Mouse (Mus musculus): ENCODE data around the gene Pik3cd. TPM values are rescaled to one million over a fixed set of nuclear protein-coding genes. Genes with fewer than 3 reads are reported as not detected.

Gene Pik3cd
- polyA plus RNA-seq, 1 experiment from 2014 or later, result 4.8 TPM

- Histone ChIP-seq H3K4me2 (ENCODE audit: low read depth, low read length) (no peak overlapping the region), H3K27ac (ENCODE audit: low read length) (no peak overlapping the region), H3K36me3 (ENCODE audit: control insufficient read depth, insufficient read depth, low read length) (no peaks in the 10 kb centered on the region), H3K4me1 (ENCODE audit: control insufficient read depth, insufficient read depth, low read length) (peaks cover 12% of the 10 kb centered on the region), H3K4me3 (ENCODE audit: low read length) (no peak overlapping the region), H3K27me3 (replicated peaks; ENCODE audit: control insufficient read depth, insufficient read depth, low read length) (no peaks in the 10 kb centered on the region), H3K9ac (ENCODE audit: low read depth, low read length) (no peak overlapping the region), H3K9me3 (ENCODE audit: control insufficient read depth, low read length) (no peaks in the 10 kb centered on the region)
- 81% methylated on average over 4 of the region's 4 CpGs for WGBS
- no peak for ATAC-seq
Observed at GRCm38 (mm10) chr4:149600130-149600529, 102.2 kb downstream of the Pik3cd start.

GRCm38 (mm10) chr4:149599549-149599948 is 102.8 kb downstream of the Pik3cd start:
- H3K9me3 ChIP-seq (ENCODE audit: control insufficient read depth, low read length), result no peaks in the 10 kb centered on the region
- no peaks in the 10 kb centered on the region for H3K27me3 ChIP-seq (replicated peaks; ENCODE audit: control insufficient read depth, insufficient read depth, low read length)
- peaks cover 12% of the 10 kb centered on the region for H3K4me1 ChIP-seq (ENCODE audit: control insufficient read depth, insufficient read depth, low read length)
- H3K9ac ChIP-seq (ENCODE audit: low read depth, low read length), result no peak overlapping the region
- H3K4me2 ChIP-seq (ENCODE audit: low read depth, low read length), result no peak overlapping the region
- no peak overlapping the region for H3K4me3 ChIP-seq (ENCODE audit: low read length)
- no peak for ATAC-seq
- WGBS, result 91% methylated on average over 6 of the region's 6 CpGs
- H3K36me3 ChIP-seq (ENCODE audit: control insufficient read depth, insufficient read depth, low read length), result no peaks in the 10 kb centered on the region
- no peak overlapping the region for H3K27ac ChIP-seq (ENCODE audit: low read length)

Small RNAs within 50 kb of the gene (microRNA-seq; reads per million reads assigned to microRNA genes)
- not detected for gene Mir7023

Other genes starting within 250 kb of the Pik3cd start
- 1.9 and 2.2 TPM in 2 replicates for gene Rbp7, start 247.6 kb downstream of the Pik3cd start, polyA plus RNA-seq (2015; fragmentation: Nextera tagmentation; extraction: Ambion mirVana)
- 0.38 and 0.55 TPM in 2 replicates for gene Tmem274, start 225.2 kb downstream of the Pik3cd start, polyA plus RNA-seq (2015; fragmentation: Nextera tagmentation; extraction: Ambion mirVana)
- gene Nmnat1, start 217.4 kb downstream of the Pik3cd start, polyA plus RNA-seq (2015; fragmentation: Nextera tagmentation; extraction: Ambion mirVana), result 14.7 and 15.2 TPM in 2 replicates
- gene Lzic, start 217.3 kb downstream of the Pik3cd start, polyA plus RNA-seq (2015; fragmentation: Nextera tagmentation; extraction: Ambion mirVana), result 38.2 and 41.4 TPM in 2 replicates
- gene Ctnnbip1, start 184.3 kb downstream of the Pik3cd start, polyA plus RNA-seq (2015; fragmentation: Nextera tagmentation; extraction: Ambion mirVana), result 41.2 and 46.5 TPM in 2 replicates
- gene Clstn1, start 116.1 kb downstream of the Pik3cd start, polyA plus RNA-seq (2015; fragmentation: Nextera tagmentation; extraction: Ambion mirVana), result 10.8 and 12.5 TPM in 2 replicates
- 21.2 and 22.8 TPM in 2 replicates for gene Tmem201, start 35.5 kb upstream of the Pik3cd start, polyA plus RNA-seq (2015; fragmentation: Nextera tagmentation; extraction: Ambion mirVana)
- gene Slc25a33, start 71.7 kb upstream of the Pik3cd start, polyA plus RNA-seq (2015; fragmentation: Nextera tagmentation; extraction: Ambion mirVana), result 6.8 and 9.1 TPM in 2 replicates

All from intestine, embryonic 16.5 days (tissue).